Mouse (Mus musculus) kidney, embryonic 15.5 days (tissue): Measurements from ENCODE around the gene 9430097D07Rik. TPM values are rescaled to one million over a fixed set of nuclear protein-coding genes. Genes with fewer than 3 reads are reported as not detected.

Experiments used
- ATAC-seq: fragments of 200-750 bp; cut with Nextera tagmentation; replicated peaks from 2 replicates; pipeline ENCODE4 v1.8.0; 2017; ENCODE audit warnings: moderate TSS enrichment; ENCODE audit not compliant: low FRiP score
- H3K27ac ChIP-seq: fragments of 300-500 bp; sonication (generic); 2 replicates; pipeline ENCODE4 v1.5.1; 2015; ENCODE audit warnings: mild to moderate bottlenecking, inconsistent platforms
- H3K27me3 ChIP-seq: fragments of 300-500 bp; sonication (generic); 2 replicates; pipeline ENCODE4 v1.6.1; 2015; ENCODE audit warnings: inconsistent platforms
- H3K36me3 ChIP-seq: fragments of 300-500 bp; sonication (generic); 2 replicates; pipeline ENCODE4 v1.6.1; 2015; ENCODE audit warnings: inconsistent platforms
- H3K4me1 ChIP-seq: fragments of 300-500 bp; sonication (generic); 2 replicates; pipeline ENCODE4 v1.6.1; 2015; ENCODE audit warnings: inconsistent platforms
- H3K4me2 ChIP-seq: fragments of 300-500 bp; sonication (generic); 2 replicates; pipeline ENCODE4 v1.6.1; 2015; ENCODE audit warnings: moderate library complexity, mild to moderate bottlenecking, inconsistent platforms
- H3K4me3 ChIP-seq: fragments of 300-500 bp; sonication (generic); replicated peaks from 2 replicates; pipeline ENCODE4 v1.5.1; 2015; ENCODE audit warnings: mild to moderate bottlenecking, inconsistent platforms
- H3K9ac ChIP-seq: fragments of 300-500 bp; sonication (generic); 2 replicates; pipeline ENCODE4 v1.6.1; 2015; ENCODE audit warnings: mild to moderate bottlenecking, inconsistent platforms
- H3K9me3 ChIP-seq: fragments of 300-500 bp; sonication (generic); replicated peaks from 2 replicates; pipeline ENCODE4 v1.6.1; 2016; ENCODE audit warnings: inconsistent platforms
- WGBS: fragments of 180-500 bp; shearing (Covaris S2); methylation state at CpG from one replicate; pipeline ENCODE4 v1.1.7; 2015; ENCODE audit warnings: mixed read lengths; 5-methylcytosine and 5-hydroxymethylcytosine counted together
- polyA plus RNA-seq: library from polyadenylated mRNA; unstranded; fragments of >200 nt; fragmentation: Nextera tagmentation; extraction: Ambion mirVana; gene quantifications from 2 replicates; pipeline ENCODE4 v1.2.1, GENCODE M21; 2015

9430097D07Rik gene
- polyA plus RNA-seq, 1 experiment from 2014 or later: 0.17 TPM

- WGBS: under 1% methylated on average over 26 of the region's 26 CpGs
- H3K27me3 ChIP-seq: peaks cover 38% of the 10 kb centered on the region
- ATAC-seq: no peak
Measured at GRCm38 (mm10) chr2:32574901-32575585, 441 bp downstream of the 9430097D07Rik start.

GRCm38 (mm10) chr2:32574497-32574896 is 987 bp downstream of the 9430097D07Rik start, which contains the start of gene Pip5kl1:
Gene Pip5kl1, plus strand, starts transcription at chr2:32574797.
- peaks cover 33% of the 10 kb centered on the region for H3K27me3 ChIP-seq
- H3K27ac ChIP-seq: no peak within 1 kb of the TSS
- no peak for ATAC-seq
- no peaks in the 10 kb centered on the region for H3K9me3 ChIP-seq
- peak within 1 kb of the TSS; percentile 48 for H3K9ac ChIP-seq
- H3K4me1 ChIP-seq: peaks cover 24% of the 10 kb centered on the region
- peak within 1 kb of the TSS; percentile 47 for H3K4me3 ChIP-seq
- WGBS: 82% methylated on average over 6 of the region's 6 CpGs
- H3K36me3 ChIP-seq: peaks cover 11% of the 10 kb centered on the region
- peak within 1 kb of the TSS; percentile 95 for H3K4me2 ChIP-seq

More at GRCm38 (mm10) chr2:32574901-32575585, 441 bp downstream of the 9430097D07Rik start:
- H3K4me2 ChIP-seq: peak overlapping the region; percentile 95
- peaks cover 10% of the 10 kb centered on the region for H3K36me3 ChIP-seq
- H3K27ac ChIP-seq: no peak overlapping the region
- no peaks in the 10 kb centered on the region for H3K9me3 ChIP-seq
- H3K4me3 ChIP-seq: peak overlapping the region; percentile 47
- peaks cover 24% of the 10 kb centered on the region for H3K4me1 ChIP-seq
- peak overlapping the region; percentile 48 for H3K9ac ChIP-seq

- no peak for ATAC-seq
- no peaks in the 10 kb centered on the region for H3K9me3 ChIP-seq
- peaks cover 13% of the 10 kb centered on the region; the same call in 1 of the 2 replicates for H3K27me3 ChIP-seq
- 0 out of 2 replicates have a peak overlapping the region, but pooled peaks have one; percentile 89 for H3K4me2 ChIP-seq
- 0 out of 2 replicates have a peak overlapping the region, but pooled peaks have one; percentile 75 for H3K4me3 ChIP-seq
- no peak overlapping the region for H3K9ac ChIP-seq
- no peak overlapping the region for H3K27ac ChIP-seq
- peaks cover 33% of the 10 kb centered on the region for H3K36me3 ChIP-seq
- WGBS: 91% methylated on average over 11 of the region's 11 CpGs
- peaks cover 24% of the 10 kb centered on the region for H3K4me1 ChIP-seq
Measured at GRCm38 (mm10) chr2:32572196-32572595, 3.3 kb downstream of the 9430097D07Rik start.

GRCm38 (mm10) chr2:32570698-32571494 is 4.6 kb downstream of the 9430097D07Rik start, which contains the start of gene Dpm2:
Gene Dpm2, plus strand, starts transcription at chr2:32570858.
- Histone ChIP-seq H3K27ac (peak within 1 kb of the TSS; percentile 52; the same call in 1 of the 2 replicates), H3K4me1 (peaks cover 23% of the 10 kb centered on the region), H3K36me3 (peaks cover 46% of the 10 kb centered on the region), H3K27me3 (0 out of 2 replicates have a peak, but pooled peaks cover 2% of the 10 kb centered on the region), H3K4me2 (peak within 1 kb of the TSS; percentile 89), H3K9ac (peak within 1 kb of the TSS; percentile 69), H3K9me3 (no peaks in the 10 kb centered on the region), H3K4me3 (peak within 1 kb of the TSS; percentile 75)
- 2% methylated on average over 36 of the region's 36 CpGs for WGBS
- ATAC-seq: peak; percentile 76

GRCm38 (mm10) chr2:32568941-32569340 is 6.5 kb downstream of the 9430097D07Rik start:
- H3K4me1 ChIP-seq: peaks cover 13% of the 10 kb centered on the region
- peaks cover 65% of the 10 kb centered on the region for H3K36me3 ChIP-seq
- H3K4me2 ChIP-seq: no peak overlapping the region
- no peaks in the 10 kb centered on the region for H3K9me3 ChIP-seq
- H3K9ac ChIP-seq: no peak overlapping the region
- ATAC-seq: no peak
- no peak overlapping the region for H3K27ac ChIP-seq
- WGBS: 83% methylated on average over 3 of the region's 3 CpGs
- no peaks in the 10 kb centered on the region for H3K27me3 ChIP-seq
- H3K4me3 ChIP-seq: no peak overlapping the region

GRCm38 (mm10) chr2:32568149-32568548 is 7.3 kb downstream of the 9430097D07Rik start:
- WGBS: 48% methylated on average over 5 of the region's 5 CpGs

GRCm38 (mm10) chr2:32566536-32567063 is 8.9 kb downstream of the 9430097D07Rik start:
- H3K4me1 ChIP-seq: peaks cover 6% of the 10 kb centered on the region
- 49% methylated on average over 4 of the region's 4 CpGs for WGBS
- no peak overlapping the region for H3K4me2 ChIP-seq
- ATAC-seq: 0 out of 2 replicates have a peak, but pooled peaks have one; percentile 23
- H3K9ac ChIP-seq: no peak overlapping the region
- H3K27ac ChIP-seq: no peak overlapping the region
- no peaks in the 10 kb centered on the region for H3K9me3 ChIP-seq
- peaks cover 77% of the 10 kb centered on the region for H3K36me3 ChIP-seq
- H3K4me3 ChIP-seq: no peak overlapping the region
- no peaks in the 10 kb centered on the region for H3K27me3 ChIP-seq

More at GRCm38 (mm10) chr2:32568149-32568548, 7.3 kb downstream of the 9430097D07Rik start:
- Histone ChIP-seq H3K36me3 (peaks cover 68% of the 10 kb centered on the region), H3K27ac (no peak overlapping the region), H3K27me3 (no peaks in the 10 kb centered on the region), H3K4me3 (no peak overlapping the region), H3K4me2 (no peak overlapping the region), H3K9me3 (no peaks in the 10 kb centered on the region), H3K4me1 (peaks cover 13% of the 10 kb centered on the region), H3K9ac (no peak overlapping the region; the same call in 1 of the 2 replicates)
- no peak for ATAC-seq

GRCm38 (mm10) chr2:32559570-32559969 is 15.9 kb downstream of the 9430097D07Rik start:
- ATAC-seq: no peak
- H3K4me3 ChIP-seq: no peak overlapping the region
- H3K9me3 ChIP-seq: no peaks in the 10 kb centered on the region
- H3K4me1 ChIP-seq: peaks cover 6% of the 10 kb centered on the region; the same call in 1 of the 2 replicates
- no peak overlapping the region for H3K9ac ChIP-seq
- 73% methylated on average over 5 of the region's 5 CpGs for WGBS
- H3K27me3 ChIP-seq: no peaks in the 10 kb centered on the region
- H3K27ac ChIP-seq: no peak overlapping the region
- no peak overlapping the region for H3K4me2 ChIP-seq
- peaks cover 54% of the 10 kb centered on the region for H3K36me3 ChIP-seq

GRCm38 (mm10) chr2:32556019-32556418 is 19.5 kb downstream of the 9430097D07Rik start:
- no peaks in the 10 kb centered on the region for H3K9me3 ChIP-seq
- H3K4me1 ChIP-seq: peaks cover 6% of the 10 kb centered on the region
- peak overlapping the region; percentile 18; the same call in 1 of the 2 replicates for H3K27ac ChIP-seq
- H3K4me3 ChIP-seq: no peak overlapping the region
- whole genome bisulfite sequencing: 79% methylated on average over 7 of the region's 7 CpGs
- no peak overlapping the region for H3K4me2 ChIP-seq
- H3K9ac ChIP-seq: no peak overlapping the region
- H3K36me3 ChIP-seq: peaks cover 26% of the 10 kb centered on the region
- ATAC-seq: no peak
- no peaks in the 10 kb centered on the region for H3K27me3 ChIP-seq

- 51% methylated on average over 4 of the region's 4 CpGs for WGBS
- ATAC-seq: no peak
- Histone ChIP-seq H3K4me3 (no peak overlapping the region), H3K27ac (peak overlapping the region; percentile 18; the same call in 1 of the 2 replicates), H3K9me3 (no peaks in the 10 kb centered on the region), H3K4me2 (no peak overlapping the region), H3K9ac (no peak overlapping the region), H3K4me1 (peaks cover 8% of the 10 kb centered on the region), H3K36me3 (peaks cover 21% of the 10 kb centered on the region), H3K27me3 (no peaks in the 10 kb centered on the region)
Measured at GRCm38 (mm10) chr2:32555484-32555883, 20.0 kb downstream of the 9430097D07Rik start.

- H3K27ac ChIP-seq: no peak overlapping the region
- no peak overlapping the region for H3K9ac ChIP-seq
- no peaks in the 10 kb centered on the region for H3K9me3 ChIP-seq
- H3K4me2 ChIP-seq: no peak overlapping the region
- H3K4me3 ChIP-seq: no peak overlapping the region
- peaks cover 9% of the 10 kb centered on the region for H3K36me3 ChIP-seq
- WGBS: 74% methylated on average over 7 of the region's 7 CpGs
- no peaks in the 10 kb centered on the region for H3K27me3 ChIP-seq
- peaks cover 14% of the 10 kb centered on the region for H3K4me1 ChIP-seq
- no peak for ATAC-seq
Measured at GRCm38 (mm10) chr2:32553592-32554148, 21.8 kb downstream of the 9430097D07Rik start.
